In the genomic region with DNA sequence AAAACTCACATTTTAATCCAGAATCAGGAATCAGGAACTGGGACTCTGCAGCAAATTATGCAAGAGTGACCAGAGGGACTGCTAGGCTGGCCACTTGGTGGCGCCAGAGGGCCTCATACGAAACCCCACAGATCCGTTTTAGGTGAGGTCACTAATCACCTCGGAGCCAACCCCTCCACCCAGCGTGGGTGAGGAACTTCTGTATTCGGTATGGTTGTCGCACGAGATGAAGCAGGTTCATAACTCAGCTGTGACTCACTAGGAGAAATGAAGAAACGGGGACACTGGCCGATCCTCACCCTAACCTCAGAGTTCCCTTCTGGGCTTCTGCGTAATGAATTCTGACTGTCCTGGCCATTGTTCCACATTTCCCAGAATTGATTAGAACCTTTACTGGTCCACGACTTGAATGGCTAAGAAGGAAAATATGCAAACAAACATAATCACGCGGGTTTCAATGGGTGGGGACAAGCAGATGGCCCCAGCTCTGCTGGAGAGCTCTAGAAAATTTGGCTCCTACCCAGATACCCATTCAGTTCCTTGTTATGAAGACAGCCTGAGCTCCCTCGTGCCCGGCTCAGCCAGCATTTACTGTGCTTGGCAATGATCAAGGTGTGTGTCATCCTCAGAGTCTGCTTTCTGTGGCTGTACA, we compare ENCODE assay signal across 9 mouse cellular contexts.
DNase-seq lines count a peak whose midpoint lies in the region; ATAC-seq and TF ChIP-seq lines count a peak whose summit lies in the region.
"Had no signal": no experiment of that assay in that cellular context is flagged by ENCODE, and none has a peak within 500 bp of the region (broad histone marks: within the 10 kb centered on the region; RNA-seq: fewer than 3 reads in every experiment).

No protein-coding gene starts in this region.

- 29% methylated on average over 16 of the region's 16 CpGs for WGBS in heart, embryonic 13.5 days

- H3K36me3 ChIP-seq in heart, embryonic 13.5 days, result no peaks in the 10 kb centered on the region

- H3K27me3 ChIP-seq in heart, embryonic 13.5 days (replicated peaks), result no peaks in the 10 kb centered on the region
- H3K27me3 ChIP-seq: megakaryocyte, embryonic 14.5 days had no signal

- peak; percentile 92 for TF ChIP-seq CTCF in layer of hippocampus, adult 2 months (conservative IDR thresholded peaks at IDR 0.05)

- H3K4me2 ChIP-seq in heart, embryonic 13.5 days, result peak overlapping the region; percentile 38; the same call in 1 of the 2 replicates

- peak; percentile 73 for DNase-seq in ES-CJ7 (ENCODE audit: low read depth, low spot score)
- DNase-seq in brain, adult 2 months (ENCODE audit: low read depth, low spot score), result peak; percentile 81
- peak; percentile 45 for DNase-seq in fat pad, adult 2 months (ENCODE audit: extremely low read depth, low read depth, low spot score)
- DNase-seq in layer of hippocampus, adult 2 months (ENCODE audit: low spot score in 2 of 2), result peak; percentile 53 to 85
- DNase-seq in lung, postnatal 10 days, result peak; percentile 87
- DNase-seq in retina, postnatal 7 days (ENCODE audit: low read depth, low spot score), result peak; percentile 29
- DNase-seq in urinary bladder, postnatal 14 days (ENCODE audit: low spot score), result peak; percentile 88

- no peak for ATAC-seq in heart, embryonic 13.5 days (ENCODE audit: extremely low read depth, insufficient number of reproducible peaks, low FRiP score, low TSS enrichment)

- H3K9me3 ChIP-seq in heart, embryonic 13.5 days, result 0 out of 2 replicates have a peak, but pooled peaks cover 7% of the 10 kb centered on the region

- no peak overlapping the region for H3K9ac ChIP-seq in heart, embryonic 13.5 days

- no peak overlapping the region for H3K4me3 ChIP-seq in heart, embryonic 13.5 days
- H3K4me3 ChIP-seq in layer of hippocampus, adult 2 months, result peak overlapping the region; percentile 36
- H3K4me3 ChIP-seq: megakaryocyte, embryonic 14.5 days had no signal

- no peaks in the 10 kb centered on the region for H3K4me1 ChIP-seq in heart, embryonic 13.5 days
- H3K4me1 ChIP-seq: megakaryocyte, embryonic 14.5 days had no signal

- H3K27ac ChIP-seq in heart, embryonic 13.5 days (replicated peaks), result no peak overlapping the region
- peak overlapping the region; percentile 71; the same call in 1 of the 2 replicates for H3K27ac ChIP-seq in layer of hippocampus, adult 2 months

Comparison
In these comparisons a context has a peak if more than half of its experiments do, and no peak if none do; other contexts are left out.
1. DNase-seq: peak in every context shown above with its lines; median percentile 88 in urinary bladder, postnatal 14 days; 87 in lung, postnatal 10 days; 81 in brain, adult 2 months; 73 in ES-CJ7; 69 in layer of hippocampus, adult 2 months; 45 in fat pad, adult 2 months; 29 in retina, postnatal 7 days.